Mouse (Mus musculus) forebrain, embryonic 12.5 days (tissue): ENCODE data around the gene Polr3h. TPM values are rescaled to one million over a fixed set of nuclear protein-coding genes. Genes with fewer than 3 reads are reported as not detected.

Experiments
- ATAC-seq: fragments of 200-750 bp; cut with Nextera tagmentation; 2 replicates; pipeline ENCODE4 v1.8.0; 2017; ENCODE audit warnings: moderate TSS enrichment; ENCODE audit not compliant: low FRiP score
- H3K27ac ChIP-seq: fragments of 300-500 bp; sonication (generic); 2 replicates; pipeline ENCODE4 v1.5.1; 2016; ENCODE audit warnings: mild to moderate bottlenecking
- H3K27me3 ChIP-seq: fragments of 300-500 bp; sonication (generic); 2 replicates; pipeline ENCODE4 v1.6.1; 2016; ENCODE audit warnings: mild to moderate bottlenecking
- H3K36me3 ChIP-seq: fragments of 300-500 bp; sonication (generic); replicated peaks from 2 replicates; pipeline ENCODE4 v1.6.1; 2016; ENCODE audit warnings: mild to moderate bottlenecking
- H3K4me1 ChIP-seq: fragments of 300-500 bp; sonication (generic); 2 replicates; pipeline ENCODE4 v1.6.1; 2016
- H3K4me2 ChIP-seq: fragments of 300-500 bp; sonication (generic); 2 replicates; pipeline ENCODE4 v1.6.1; 2016; ENCODE audit warnings: mild to moderate bottlenecking, moderate library complexity
- H3K4me3 ChIP-seq: fragments of 300-500 bp; sonication (generic); replicated peaks from 2 replicates; pipeline ENCODE4 v1.5.1; 2016; ENCODE audit warnings: mild to moderate bottlenecking
- H3K9ac ChIP-seq: fragments of 300-500 bp; sonication (generic); 2 replicates; pipeline ENCODE4 v1.6.1; 2016; ENCODE audit warnings: mild to moderate bottlenecking
- H3K9me3 ChIP-seq: fragments of 300-500 bp; sonication (generic); 2 replicates; pipeline ENCODE4 v1.6.1; 2016
- WGBS: fragments of 180-500 bp; shearing (Covaris S2); methylation state at CpG from one replicate; pipeline ENCODE4 v1.1.7; 2016; 5-methylcytosine and 5-hydroxymethylcytosine counted together
- polyA plus RNA-seq: library from polyadenylated mRNA; unstranded; fragments of >200 nt; fragmentation: Nextera tagmentation; extraction: Ambion mirVana; gene quantifications from 2 replicates; pipeline ENCODE4 v1.2.1, GENCODE M21; 2016

Polr3h gene
- polyA plus RNA-seq, 1 experiment from 2014 or later: 69.8 TPM

GRCm38 (mm10) chr15:81845033-81845625 is 80.9 kb downstream of the Polr3h start:
- Histone ChIP-seq H3K4me3 (no peak overlapping the region), H3K4me1 (no peaks in the 10 kb centered on the region), H3K9me3 (no peaks in the 10 kb centered on the region), H3K9ac (no peak overlapping the region), H3K27me3 (no peaks in the 10 kb centered on the region), H3K36me3 (peaks cover 23% of the 10 kb centered on the region), H3K27ac (no peak overlapping the region), H3K4me2 (no peak overlapping the region)
- WGBS: 59% methylated on average over 5 of the region's 5 CpGs
- no peak for ATAC-seq

GRCm38 (mm10) chr15:81842275-81842674 is 83.8 kb downstream of the Polr3h start:
- Histone ChIP-seq H3K9ac (no peak overlapping the region), H3K4me3 (no peak overlapping the region), H3K36me3 (0 out of 2 replicates have a peak, but pooled peaks cover 3% of the 10 kb centered on the region), H3K27me3 (0 out of 2 replicates have a peak, but pooled peaks cover under 1% of the 10 kb centered on the region), H3K4me1 (no peaks in the 10 kb centered on the region), H3K9me3 (no peaks in the 10 kb centered on the region), H3K4me2 (no peak overlapping the region), H3K27ac (no peak overlapping the region)
- ATAC-seq: no peak
- WGBS: 83% methylated on average over 7 of the region's 7 CpGs

- Histone ChIP-seq H3K4me3 (no peak overlapping the region), H3K9ac (no peak overlapping the region), H3K9me3 (no peaks in the 10 kb centered on the region), H3K4me1 (peaks cover 11% of the 10 kb centered on the region), H3K36me3 (no peaks in the 10 kb centered on the region), H3K27ac (no peak overlapping the region), H3K4me2 (no peak overlapping the region), H3K27me3 (peaks cover 7% of the 10 kb centered on the region)
- ATAC-seq: no peak
- WGBS: 92% methylated on average over 7 of the region's 7 CpGs
These were observed 85.7 kb downstream of the Polr3h start for GRCm38 (mm10) chr15:81840306-81840705.

GRCm38 (mm10) chr15:81839634-81840033 is 86.4 kb downstream of the Polr3h start:
- no peaks in the 10 kb centered on the region for H3K36me3 ChIP-seq
- no peak overlapping the region for H3K9ac ChIP-seq
- ATAC-seq: no peak
- no peak overlapping the region for H3K4me2 ChIP-seq
- no peaks in the 10 kb centered on the region for H3K9me3 ChIP-seq
- H3K27ac ChIP-seq: 0 out of 2 replicates have a peak overlapping the region, but pooled peaks have one; percentile 42
- H3K27me3 ChIP-seq: peaks cover 9% of the 10 kb centered on the region
- H3K4me1 ChIP-seq: peaks cover 11% of the 10 kb centered on the region
- WGBS: 69% methylated on average over 5 of the region's 5 CpGs
- no peak overlapping the region for H3K4me3 ChIP-seq

GRCm38 (mm10) chr15:81838554-81839235 is 87.3 kb downstream of the Polr3h start:
- WGBS: 75% methylated on average over 14 of the region's 14 CpGs
- H3K27me3 ChIP-seq: peaks cover 13% of the 10 kb centered on the region
- H3K9ac ChIP-seq: no peak overlapping the region
- no peak overlapping the region for H3K4me2 ChIP-seq
- H3K36me3 ChIP-seq: no peaks in the 10 kb centered on the region
- no peak for ATAC-seq
- H3K4me3 ChIP-seq: no peak overlapping the region
- no peak overlapping the region for H3K27ac ChIP-seq
- peaks cover 11% of the 10 kb centered on the region for H3K4me1 ChIP-seq
- no peaks in the 10 kb centered on the region for H3K9me3 ChIP-seq

Other genes starting within 250 kb of the Polr3h start
- 5.0 TPM in 2 replicates for gene Chadl, start 229.0 kb downstream of the Polr3h start, polyA plus RNA-seq
- 45.8 and 51.3 TPM in 2 replicates for gene Zc3h7b, start 181.2 kb downstream of the Polr3h start, polyA plus RNA-seq
- 166 and 174 TPM in 2 replicates for gene Rangap1, start 180.7 kb downstream of the Polr3h start, polyA plus RNA-seq
- gene Tef, start 123.8 kb downstream of the Polr3h start, polyA plus RNA-seq: 25.8 and 27.2 TPM in 2 replicates
- gene Tob2, start 67.4 kb downstream of the Polr3h start, polyA plus RNA-seq: 24.4 and 24.8 TPM in 2 replicates
- 138 and 140 TPM in 2 replicates for gene Phf5a, start 54.3 kb downstream of the Polr3h start, polyA plus RNA-seq
- gene Aco2, start 53.9 kb downstream of the Polr3h start, polyA plus RNA-seq: 184 and 185 TPM in 2 replicates
- gene Csdc2, start 10.5 kb upstream of the Polr3h start, polyA plus RNA-seq: 35.8 and 39.9 TPM in 2 replicates
- 42.0 and 44.0 TPM in 2 replicates for gene Pmm1, start 34.7 kb upstream of the Polr3h start, polyA plus RNA-seq
- gene 1700029P11Rik, start 54.3 kb upstream of the Polr3h start, polyA plus RNA-seq: not detected in 2 replicates
- 58.5 and 64.4 TPM in 2 replicates for gene Xrcc6, start 61.6 kb upstream of the Polr3h start, polyA plus RNA-seq
- 39.2 and 40.7 TPM in 2 replicates for gene Desi1, start 107.6 kb upstream of the Polr3h start, polyA plus RNA-seq
- gene Snu13, start 121.4 kb upstream of the Polr3h start, polyA plus RNA-seq: 210 and 220 TPM in 2 replicates
- 0.06 TPM in 1 of 2 replicates, not detected in the other for gene 4930407I10Rik, start 132.9 kb upstream of the Polr3h start, polyA plus RNA-seq
- 0.06 and 0.08 TPM in 2 replicates for gene Mei1, start 143.8 kb upstream of the Polr3h start, polyA plus RNA-seq
- gene Ccdc134, start 201.7 kb upstream of the Polr3h start, polyA plus RNA-seq: 17.5 and 19.0 TPM in 2 replicates
- gene Srebf2, start 220.9 kb upstream of the Polr3h start, polyA plus RNA-seq: 244 and 265 TPM in 2 replicates